ENCODE assay signal across 8 mouse cellular contexts in the genomic region with DNA sequence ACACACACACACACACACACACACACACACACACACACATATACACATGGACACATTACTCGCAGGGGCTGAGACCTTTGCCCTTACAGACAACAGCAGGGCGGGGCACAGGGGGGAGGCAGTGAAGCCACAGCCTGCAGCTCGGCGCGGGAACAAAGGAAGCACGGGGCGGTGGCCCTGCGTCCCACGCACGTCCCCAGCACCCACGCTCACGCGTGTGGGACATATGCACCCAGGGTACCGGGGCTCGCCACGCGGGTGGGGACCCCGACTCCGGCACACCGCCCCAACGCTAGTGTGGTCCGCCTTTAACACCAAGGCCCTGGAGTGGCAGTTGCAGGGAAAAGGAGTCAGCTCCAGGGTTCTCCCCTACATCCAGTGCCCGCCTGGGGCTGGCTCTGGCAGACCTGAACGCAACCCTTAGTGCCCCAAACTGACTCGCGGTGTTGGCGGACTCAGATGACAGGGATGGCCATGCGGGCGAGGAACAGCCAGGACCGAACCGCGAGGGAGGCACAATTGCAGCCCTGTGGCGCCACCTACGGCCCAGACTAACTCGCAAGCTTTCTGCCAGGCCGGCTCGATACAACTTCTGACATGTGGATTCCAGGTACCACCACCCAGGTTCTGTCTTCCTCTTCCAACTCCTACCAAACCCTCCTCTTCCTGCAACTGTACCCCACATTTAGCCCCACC.
DNase-seq lines count a peak whose midpoint lies in the region; ATAC-seq and TF ChIP-seq lines count a peak whose summit lies in the region.

No protein-coding gene starts in this region.

- no peaks in the 10 kb centered on the region for H3K36me3 ChIP-seq in erythroblast, embryonic 14.5 days (ENCODE audit: control insufficient read depth)
- H3K36me3 ChIP-seq in embryonic facial prominence, embryonic 11.5 days (replicated peaks; ENCODE audit: control insufficient read depth, insufficient read depth, low read depth, low read length), result no peaks in the 10 kb centered on the region
- no peaks in the 10 kb centered on the region for H3K36me3 ChIP-seq in limb, embryonic 13.5 days
- no peaks in the 10 kb centered on the region for H3K36me3 ChIP-seq in midbrain, embryonic 16.5 days (ENCODE audit: control insufficient read depth, insufficient read depth, low read length)
- H3K36me3 ChIP-seq in spleen, adult 2 months (ENCODE audit: control insufficient read depth, insufficient read depth, low read length), result no peaks in the 10 kb centered on the region

- no peaks in the 10 kb centered on the region for H3K27me3 ChIP-seq in erythroblast, embryonic 14.5 days (ENCODE audit: control insufficient read depth)
- H3K27me3 ChIP-seq in embryonic facial prominence, embryonic 11.5 days (ENCODE audit: control insufficient read depth, insufficient read depth, low read length), result no peaks in the 10 kb centered on the region
- peaks cover 22% of the 10 kb centered on the region for H3K27me3 ChIP-seq in limb, embryonic 13.5 days
- no peaks in the 10 kb centered on the region for H3K27me3 ChIP-seq in midbrain, embryonic 16.5 days (ENCODE audit: control insufficient read depth, insufficient read depth, low read depth, low read length)
- no peaks in the 10 kb centered on the region for H3K27me3 ChIP-seq in spleen, adult 2 months (ENCODE audit: control insufficient read depth, insufficient read depth, low read length)

- peak; percentile 84 for TF ChIP-seq CTCF in spleen, adult 2 months (IDR thresholded peaks at IDR 0.05; ENCODE audit: extremely low read depth, insufficient read depth, insufficient read length, insufficient replicate concordance)

- peak; percentile 90 for DNase-seq in embryonic facial prominence, embryonic 11.5 days (ENCODE audit: low spot score)
- peak; percentile 62 to 71 for DNase-seq in heart, adult 9 months (ENCODE audit: low spot score in 2 of 2)
- peak; percentile 83 for DNase-seq in kidney, adult 9 months
- DNase-seq in spleen, adult 2 months (ENCODE audit: low read depth in 1 of 2, low spot score in 2 of 2), result peak; percentile 22 to 80

- H3K27ac ChIP-seq in embryonic facial prominence, embryonic 11.5 days (replicated peaks; ENCODE audit: low read depth, low read length), result no peak overlapping the region
- no peak overlapping the region for H3K27ac ChIP-seq in limb, embryonic 13.5 days
- no peak overlapping the region; the same call in 1 of the 2 replicates for H3K27ac ChIP-seq in midbrain, embryonic 16.5 days (ENCODE audit: low read length)
- no peak overlapping the region for H3K27ac ChIP-seq in spleen, adult 2 months (ENCODE audit: insufficient read depth, low read length)

- peak overlapping the region; percentile 87 for H3K4me2 ChIP-seq in embryonic facial prominence, embryonic 11.5 days (ENCODE audit: low read depth, low read length)
- H3K4me2 ChIP-seq in limb, embryonic 13.5 days (replicated peaks), result peak overlapping the region; percentile 88
- peak overlapping the region; percentile 97 for H3K4me2 ChIP-seq in midbrain, embryonic 16.5 days (ENCODE audit: low read length)

- H3K9me3 ChIP-seq in erythroblast, embryonic 14.5 days (ENCODE audit: control insufficient read depth, low read length), result no peaks in the 10 kb centered on the region
- H3K9me3 ChIP-seq in embryonic facial prominence, embryonic 11.5 days (replicated peaks; ENCODE audit: control insufficient read depth, low read length), result no peaks in the 10 kb centered on the region
- no peaks in the 10 kb centered on the region for H3K9me3 ChIP-seq in limb, embryonic 13.5 days
- no peaks in the 10 kb centered on the region for H3K9me3 ChIP-seq in midbrain, embryonic 16.5 days (replicated peaks; ENCODE audit: control insufficient read depth, low read length, poor library complexity, severe bottlenecking)

- no peak for ATAC-seq in erythroblast, adult 5-6 weeks (replicated peaks; ENCODE audit: low FRiP score, poor library complexity, severe bottlenecking)
- no peak; the same call in 1 of the 2 replicates for ATAC-seq in embryonic facial prominence, embryonic 11.5 days (replicated peaks; ENCODE audit: insufficient number of reproducible peaks, low FRiP score, low TSS enrichment, low read depth)
- no peak for ATAC-seq in limb, embryonic 13.5 days (ENCODE audit: low FRiP score, low read depth)
- peak; percentile 79 for ATAC-seq in midbrain, embryonic 16.5 days

- 16% methylated on average over 32 of the region's 37 CpGs for WGBS in embryonic facial prominence, embryonic 11.5 days
- WGBS in limb, embryonic 13.5 days, result 26% methylated on average over 37 of the region's 37 CpGs
- 13% methylated on average over 35 of the region's 37 CpGs for WGBS in midbrain, embryonic 16.5 days
- WGBS in spleen, adult 2 months, result 11% methylated on average over 37 of the region's 37 CpGs

- H3K4me1 ChIP-seq in erythroblast, embryonic 14.5 days (ENCODE audit: control insufficient read depth), result peaks cover 17% of the 10 kb centered on the region
- H3K4me1 ChIP-seq in embryonic facial prominence, embryonic 11.5 days (ENCODE audit: control insufficient read depth, insufficient read depth, low read length), result no peaks in the 10 kb centered on the region
- peaks cover 4% of the 10 kb centered on the region for H3K4me1 ChIP-seq in limb, embryonic 13.5 days
- H3K4me1 ChIP-seq in midbrain, embryonic 16.5 days (ENCODE audit: control insufficient read depth, insufficient read depth, low read length), result 0 out of 2 replicates have a peak, but pooled peaks cover 3% of the 10 kb centered on the region
- H3K4me1 ChIP-seq in spleen, adult 2 months (ENCODE audit: control insufficient read depth, insufficient read depth, insufficient read length), result peaks cover 4% of the 10 kb centered on the region

- H3K9ac ChIP-seq in embryonic facial prominence, embryonic 11.5 days (replicated peaks; ENCODE audit: low read length), result peak overlapping the region; percentile 68
- peak overlapping the region; percentile 63 for H3K9ac ChIP-seq in limb, embryonic 13.5 days
- H3K9ac ChIP-seq in midbrain, embryonic 16.5 days (ENCODE audit: low read depth, low read length), result peak overlapping the region; percentile 81

- no peak for TF ChIP-seq POLR2A in spleen, adult 2 months (IDR thresholded peaks at IDR 0.05; ENCODE audit: low read depth, low read length)

- H3K4me3 ChIP-seq in erythroblast, embryonic 14.5 days (replicated peaks), result peak overlapping the region; percentile 59
- peak overlapping the region; percentile 31 for H3K4me3 ChIP-seq in embryonic facial prominence, embryonic 11.5 days (ENCODE audit: low read depth, low read length)
- peak overlapping the region; percentile 43 for H3K4me3 ChIP-seq in limb, embryonic 13.5 days
- H3K4me3 ChIP-seq in midbrain, embryonic 16.5 days (ENCODE audit: low read depth, low read length), result peak overlapping the region; percentile 44
- H3K4me3 ChIP-seq in spleen, adult 2 months (ENCODE audit: extremely low read depth, insufficient read depth, insufficient read length), result peak overlapping the region; percentile 17; the same call in 1 of the 2 replicates
